Mouse (Mus musculus) liver, adult 2 months (tissue): ENCODE results near the gene Kazn.

Experiments
- CTCF ChIP-seq: fragments of 200-500 bp; IDR thresholded peaks from 2 replicates; pipeline ENCODE4 v1.5.1; 2011; ENCODE audit warnings: low read depth, low read length, control low read depth
- POLR2A ChIP-seq: fragments of 200-500 bp; IDR thresholded peaks from 2 replicates; pipeline ENCODE4 v1.6.1; 2011; ENCODE audit warnings: low read length, control low read depth; ENCODE audit not compliant: insufficient read depth; ENCODE audit errors: extremely low read depth

DNA sequence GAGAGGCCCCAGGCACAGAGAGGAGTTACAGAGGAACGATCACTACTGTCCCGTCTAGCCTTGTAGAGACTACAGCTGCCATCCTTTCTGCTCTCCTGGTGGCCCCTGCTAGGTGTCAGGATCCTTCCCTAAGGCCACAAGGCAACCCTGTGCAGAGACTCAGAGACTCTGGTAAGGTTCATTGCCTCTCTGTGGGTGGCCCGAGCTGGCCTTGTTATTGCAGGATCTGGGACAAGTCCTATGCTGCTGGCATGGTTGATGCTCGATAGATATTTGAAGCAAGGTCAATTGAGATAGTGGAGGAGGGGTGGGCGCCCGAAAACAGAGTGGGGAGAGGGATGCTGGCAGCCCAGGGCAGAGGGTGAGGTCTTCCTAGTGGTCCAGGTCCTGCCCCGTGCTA is 23.4 kb downstream of the Kazn start:
- TF ChIP-seq CTCF (no peak), POLR2A (no peak)
